Mouse (Mus musculus) stomach, embryonic 14.5 days (tissue): ENCODE measurements around the gene Upf1. TPM values are rescaled to one million over a fixed set of nuclear protein-coding genes. Genes with fewer than 3 reads are reported as not detected.
A peak's percentile ranks its signal among the peaks of the same experiment; 100 is the strongest.

Experiments
- ATAC-seq: fragments of 200-750 bp; cut with Nextera tagmentation; 2 replicates; pipeline ENCODE4 v1.8.0; 2017; ENCODE audit warnings: low read depth, moderate TSS enrichment; ENCODE audit not compliant: insufficient number of reproducible peaks, insufficient read depth, low FRiP score
- H3K27ac ChIP-seq: fragments of 300-500 bp; sonication (generic); 2 replicates; pipeline ENCODE4 v1.5.1; 2014; ENCODE audit warnings: mild to moderate bottlenecking, low read length, moderate library complexity, mixed read lengths
- H3K27me3 ChIP-seq: fragments of 300-500 bp; sonication (generic); 2 replicates; pipeline ENCODE4 v1.6.1; 2014; ENCODE audit warnings: low read length, control low read depth, mixed read lengths; ENCODE audit not compliant: control insufficient read depth, insufficient read depth
- H3K36me3 ChIP-seq: fragments of 300-500 bp; sonication (generic); 2 replicates; pipeline ENCODE4 v1.6.1; 2014; ENCODE audit warnings: mild to moderate bottlenecking, control low read depth, low read length, moderate library complexity, mixed read lengths; ENCODE audit not compliant: control insufficient read depth, insufficient read depth
- H3K4me1 ChIP-seq: fragments of 300-500 bp; sonication (generic); 2 replicates; pipeline ENCODE4 v1.6.1; 2014; ENCODE audit warnings: low read length, control low read depth, mixed read lengths; ENCODE audit not compliant: control insufficient read depth, insufficient read depth
- H3K4me2 ChIP-seq: fragments of 300-500 bp; sonication (generic); replicated peaks from 2 replicates; pipeline ENCODE4 v1.6.1; 2014; ENCODE audit warnings: low read depth, low read length, control low read depth
- H3K4me3 ChIP-seq: fragments of 300-500 bp; sonication (generic); 2 replicates; pipeline ENCODE4 v1.5.1; 2014; ENCODE audit warnings: low read depth, low read length, control low read depth
- H3K9ac ChIP-seq: fragments of 300-500 bp; sonication (generic); replicated peaks from 2 replicates; pipeline ENCODE4 v1.6.1; 2014; ENCODE audit warnings: low read depth, mild to moderate bottlenecking, control low read depth, low read length, moderate library complexity, mixed read lengths
- H3K9me3 ChIP-seq: fragments of 300-500 bp; sonication (generic); 2 replicates; pipeline ENCODE4 v1.6.1; 2016; ENCODE audit warnings: low read depth, low read length, control low read depth; ENCODE audit not compliant: control insufficient read depth
- WGBS: fragments of 180-500 bp; shearing (Covaris S2); extraction: QIAGEN DNeasy Blood & Tissue Kit; methylation state at CpG from one replicate; pipeline ENCODE4 v1.1.7; 2014; 5-methylcytosine and 5-hydroxymethylcytosine counted together
- polyA plus RNA-seq: library from polyadenylated mRNA; unstranded; fragments of >200 nt; fragmentation: Nextera tagmentation; extraction: Ambion mirVana; gene quantifications from 2 replicates; pipeline ENCODE4 v1.2.1, GENCODE M21; 2014

Upf1 gene
- polyA plus RNA-seq, 1 experiment from 2014 or later: 17.0 TPM

DNA sequence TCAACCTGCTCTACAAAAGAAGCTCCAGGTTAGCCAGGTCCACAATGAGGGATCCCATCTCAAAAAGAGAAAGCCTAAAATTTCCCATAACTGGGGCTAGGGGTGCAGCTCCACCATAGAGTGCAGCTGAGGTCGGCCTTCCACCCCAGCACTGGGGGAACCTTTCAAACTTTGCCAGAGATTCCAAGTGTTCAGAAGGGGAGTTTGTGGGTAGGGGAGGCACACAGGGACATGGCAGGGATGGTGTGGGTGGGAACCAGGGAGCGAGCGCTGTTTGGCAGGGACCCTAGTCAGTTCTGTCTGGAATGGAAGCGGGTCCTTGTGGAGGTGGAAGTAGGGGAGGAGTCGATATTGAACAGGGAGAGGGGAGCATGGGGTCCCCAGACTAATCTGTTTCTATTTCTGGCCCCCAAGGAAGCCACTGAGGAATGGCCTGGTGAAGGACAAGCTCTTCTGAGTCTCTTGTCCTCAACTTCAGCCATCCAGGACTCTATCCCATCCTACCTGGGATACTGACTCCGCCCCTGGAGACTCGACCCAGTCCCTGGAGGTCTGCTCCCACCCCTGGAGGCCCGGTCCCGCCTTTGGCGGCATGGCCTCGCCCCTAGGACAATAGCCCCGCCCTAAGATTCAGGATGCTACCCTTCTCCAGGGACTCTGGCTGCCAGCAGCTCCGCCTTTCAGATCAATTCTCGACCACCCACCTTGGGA, 23.8 kb downstream of the Upf1 start, which contains the start of gene Gdf1:
Gene Gdf1 (plus strand): TSS at position 694 of the 711 bp plus-strand sequence.
- Histone ChIP-seq H3K4me2 (peak within 1 kb of the TSS; percentile 32; the same call in 1 of the 2 replicates), H3K9ac (no peak within 1 kb of the TSS; the same call in none of the 2 replicates), H3K4me3 (peak within 1 kb of the TSS; percentile 8; the same call in 1 of the 2 replicates), H3K9me3 (no peaks in the 10 kb centered on the region), H3K36me3 (peaks cover 31% of the 10 kb centered on the region), H3K27ac (no peak within 1 kb of the TSS), H3K4me1 (peaks cover 13% of the 10 kb centered on the region), H3K27me3 (no peaks in the 10 kb centered on the region)
- ATAC-seq: no peak
- WGBS: 33% methylated on average over 14 of the region's 14 CpGs

DNA sequence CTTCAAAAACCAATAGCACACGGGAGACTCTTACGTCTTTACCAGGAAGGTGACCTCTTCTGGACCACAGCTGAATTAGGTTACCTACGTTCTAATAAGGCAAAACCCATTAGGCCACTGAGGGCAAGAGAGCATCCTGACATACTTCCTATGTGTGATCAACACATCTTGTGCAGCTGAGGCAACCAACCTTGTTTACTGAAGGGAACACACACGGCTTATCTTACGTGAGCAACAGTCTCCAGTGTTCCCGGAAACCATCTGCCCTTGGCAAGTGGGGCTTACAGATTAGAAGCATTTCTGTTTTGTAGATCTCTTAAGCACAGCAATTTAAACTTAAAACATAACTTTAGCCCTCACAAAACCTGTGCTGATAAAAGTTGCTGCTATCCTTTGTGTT, 25.6 kb downstream of the Upf1 start:
- 93% methylated on average over 6 of the region's 6 CpGs for WGBS
- Histone ChIP-seq H3K9me3 (no peaks in the 10 kb centered on the region), H3K4me3 (no peak overlapping the region), H3K27me3 (no peaks in the 10 kb centered on the region), H3K4me1 (peaks cover 13% of the 10 kb centered on the region), H3K36me3 (peaks cover 14% of the 10 kb centered on the region; the same call in 1 of the 2 replicates), H3K4me2 (no peak overlapping the region), H3K27ac (no peak overlapping the region), H3K9ac (no peak overlapping the region)
- no peak for ATAC-seq

- H3K27me3 ChIP-seq: no peaks in the 10 kb centered on the region
- no peak for ATAC-seq
- no peak overlapping the region for H3K27ac ChIP-seq
- H3K9ac ChIP-seq: no peak overlapping the region
- H3K36me3 ChIP-seq: no peaks in the 10 kb centered on the region
- H3K9me3 ChIP-seq: no peaks in the 10 kb centered on the region
- H3K4me2 ChIP-seq: no peak overlapping the region
- no peaks in the 10 kb centered on the region for H3K4me1 ChIP-seq
- 86% methylated on average over 3 of the region's 3 CpGs for WGBS
- no peak overlapping the region for H3K4me3 ChIP-seq
Measured at GRCm38 (mm10) chr8:70323716-70324115, 29.4 kb downstream of the Upf1 start.

GRCm38 (mm10) chr8:70317872-70318271, 35.2 kb downstream of the Upf1 start:
- no peak overlapping the region for H3K4me2 ChIP-seq
- WGBS: 91% methylated on average over 5 of the region's 5 CpGs

GRCm38 (mm10) chr8:70316511-70317504, 36.3 kb downstream of the Upf1 start:
- H3K9ac ChIP-seq: peak overlapping the region; percentile 45; the same call in 1 of the 2 replicates
- H3K36me3 ChIP-seq: peaks cover 16% of the 10 kb centered on the region
- no peaks in the 10 kb centered on the region for H3K9me3 ChIP-seq
- peak overlapping the region; percentile 44; the same call in 1 of the 2 replicates for H3K27ac ChIP-seq
- peak; percentile 51; the same call in 1 of the 2 replicates for ATAC-seq
- peak overlapping the region; percentile 55 for H3K4me3 ChIP-seq
- H3K4me1 ChIP-seq: peaks cover 13% of the 10 kb centered on the region
- peak overlapping the region; percentile 74 for H3K4me2 ChIP-seq
- no peaks in the 10 kb centered on the region for H3K27me3 ChIP-seq
- 12% methylated on average over 15 of the region's 15 CpGs for WGBS

More at GRCm38 (mm10) chr8:70317872-70318271, 35.2 kb downstream of the Upf1 start:
- Histone ChIP-seq H3K27me3 (no peaks in the 10 kb centered on the region), H3K9ac (no peak overlapping the region), H3K9me3 (no peaks in the 10 kb centered on the region), H3K27ac (no peak overlapping the region), H3K36me3 (peaks cover 8% of the 10 kb centered on the region), H3K4me3 (no peak overlapping the region), H3K4me1 (peaks cover 13% of the 10 kb centered on the region)
- ATAC-seq: no peak

- 2% methylated on average over 66 of the region's 66 CpGs for WGBS
- Histone ChIP-seq H3K4me2 (peak within 1 kb of the TSS; percentile 74), H3K4me1 (peaks cover 13% of the 10 kb centered on the region), H3K27me3 (no peaks in the 10 kb centered on the region), H3K9me3 (no peaks in the 10 kb centered on the region), H3K9ac (peak within 1 kb of the TSS; percentile 45; the same call in 1 of the 2 replicates), H3K36me3 (peaks cover 25% of the 10 kb centered on the region), H3K4me3 (peak within 1 kb of the TSS; percentile 55), H3K27ac (peak within 1 kb of the TSS; percentile 69)
- ATAC-seq: peak; percentile 67
Measured at GRCm38 (mm10) chr8:70315624-70316510, 37.2 kb downstream of the Upf1 start, which contains the start of gene Cers1. Cers1 (plus strand) TSS chr8:70315775.

- ATAC-seq: no peak
- H3K27me3 ChIP-seq: no peaks in the 10 kb centered on the region
- WGBS: 85% methylated on average over 2 of the region's 2 CpGs
- H3K9me3 ChIP-seq: no peaks in the 10 kb centered on the region
- no peak overlapping the region for H3K4me2 ChIP-seq
- peaks cover 13% of the 10 kb centered on the region for H3K4me1 ChIP-seq
- H3K9ac ChIP-seq: no peak overlapping the region
- H3K36me3 ChIP-seq: peaks cover 39% of the 10 kb centered on the region
- H3K27ac ChIP-seq: no peak overlapping the region
- no peak overlapping the region for H3K4me3 ChIP-seq
Measured at GRCm38 (mm10) chr8:70313399-70313798, 39.7 kb downstream of the Upf1 start.
